Mouse (Mus musculus) liver, embryonic 13.5 days (tissue): Measurements from ENCODE around the gene Glipr1l2. TPM values are rescaled to one million over a fixed set of nuclear protein-coding genes. Genes with fewer than 3 reads are reported as not detected.
A peak's percentile ranks its signal among the peaks of the same experiment; 100 is the strongest.

ENCODE experiments used
- ATAC-seq: fragments of 200-750 bp; cut with Nextera tagmentation; 2 replicates; pipeline ENCODE4 v1.8.0; 2017; ENCODE audit warnings: low read depth, mild to moderate bottlenecking, moderate number of reproducible peaks, moderate library complexity
- DNase-seq: peaks from one replicate; pipeline ENCODE4 v3.0.0; 2022
- H3K27ac ChIP-seq: fragments of 300-500 bp; sonication (generic); 2 replicates; pipeline ENCODE4 v1.5.1; 2015; ENCODE audit warnings: moderate library complexity, mild to moderate bottlenecking, inconsistent platforms
- H3K27me3 ChIP-seq: fragments of 300-500 bp; sonication (generic); 2 replicates; pipeline ENCODE4 v1.6.1; 2015; ENCODE audit warnings: mild to moderate bottlenecking, inconsistent platforms
- H3K36me3 ChIP-seq: fragments of 300-500 bp; sonication (generic); 2 replicates; pipeline ENCODE4 v1.6.1; 2015; ENCODE audit warnings: mild to moderate bottlenecking, inconsistent platforms
- H3K4me1 ChIP-seq: fragments of 300-500 bp; sonication (generic); replicated peaks from 2 replicates; pipeline ENCODE4 v1.6.1; 2015; ENCODE audit warnings: inconsistent platforms
- H3K4me2 ChIP-seq: fragments of 300-500 bp; sonication (generic); 2 replicates; pipeline ENCODE4 v1.6.1; 2015; ENCODE audit warnings: inconsistent platforms, mild to moderate bottlenecking, moderate library complexity
- H3K4me3 ChIP-seq: fragments of 300-500 bp; sonication (generic); replicated peaks from 2 replicates; pipeline ENCODE4 v1.5.1; 2015; ENCODE audit warnings: mild to moderate bottlenecking, inconsistent platforms
- H3K9ac ChIP-seq: fragments of 300-500 bp; sonication (generic); 2 replicates; pipeline ENCODE4 v1.6.1; 2015; ENCODE audit warnings: mild to moderate bottlenecking, inconsistent platforms
- H3K9me3 ChIP-seq: fragments of 300-500 bp; sonication (generic); replicated peaks from 2 replicates; pipeline ENCODE4 v1.6.1; 2016; ENCODE audit warnings: inconsistent platforms
- WGBS: fragments of 180-500 bp; shearing (Covaris S2); methylation state at CpG from one replicate; pipeline ENCODE4 v1.1.7; 2015; ENCODE audit not compliant: insufficient replicate concordance; 5-methylcytosine and 5-hydroxymethylcytosine counted together
- polyA plus RNA-seq: library from polyadenylated mRNA; unstranded; fragments of >200 nt; fragmentation: Nextera tagmentation; extraction: Ambion mirVana; gene quantifications from 2 replicates; pipeline ENCODE4 v1.2.1, GENCODE M21; 2015

The Glipr1l2 gene
- polyA plus RNA-seq, 1 experiment from 2014 or later, result not detected

DNA sequence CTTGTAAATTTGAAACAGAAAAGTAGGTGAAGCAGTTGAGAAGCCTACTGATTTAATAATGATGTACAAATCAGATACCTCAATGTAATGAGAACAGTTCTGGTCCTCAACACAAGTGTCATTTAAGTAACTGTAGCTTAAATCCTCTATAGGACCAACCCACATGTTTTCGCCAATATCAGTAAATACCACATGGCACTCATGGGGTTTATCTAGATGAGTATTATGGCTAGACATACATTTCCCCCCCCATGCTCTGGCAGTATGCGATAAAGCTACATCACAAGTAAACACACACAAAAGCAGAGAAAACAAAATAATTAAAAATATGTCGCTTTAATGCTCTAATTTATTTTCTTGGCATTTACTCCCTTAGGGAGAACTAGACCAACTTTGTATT, 49.0 kb downstream of the Glipr1l2 start:
- Histone ChIP-seq H3K9me3 (no peaks in the 10 kb centered on the region), H3K36me3 (no peaks in the 10 kb centered on the region), H3K9ac (no peak overlapping the region), H3K27me3 (no peaks in the 10 kb centered on the region), H3K27ac (no peak overlapping the region), H3K4me1 (no peaks in the 10 kb centered on the region), H3K4me2 (no peak overlapping the region), H3K4me3 (no peak overlapping the region)
- WGBS, result 62% methylated on average over 3 of the region's 3 CpGs
- DNase-seq, result no peak
- peak; percentile 78 for ATAC-seq

DNA sequence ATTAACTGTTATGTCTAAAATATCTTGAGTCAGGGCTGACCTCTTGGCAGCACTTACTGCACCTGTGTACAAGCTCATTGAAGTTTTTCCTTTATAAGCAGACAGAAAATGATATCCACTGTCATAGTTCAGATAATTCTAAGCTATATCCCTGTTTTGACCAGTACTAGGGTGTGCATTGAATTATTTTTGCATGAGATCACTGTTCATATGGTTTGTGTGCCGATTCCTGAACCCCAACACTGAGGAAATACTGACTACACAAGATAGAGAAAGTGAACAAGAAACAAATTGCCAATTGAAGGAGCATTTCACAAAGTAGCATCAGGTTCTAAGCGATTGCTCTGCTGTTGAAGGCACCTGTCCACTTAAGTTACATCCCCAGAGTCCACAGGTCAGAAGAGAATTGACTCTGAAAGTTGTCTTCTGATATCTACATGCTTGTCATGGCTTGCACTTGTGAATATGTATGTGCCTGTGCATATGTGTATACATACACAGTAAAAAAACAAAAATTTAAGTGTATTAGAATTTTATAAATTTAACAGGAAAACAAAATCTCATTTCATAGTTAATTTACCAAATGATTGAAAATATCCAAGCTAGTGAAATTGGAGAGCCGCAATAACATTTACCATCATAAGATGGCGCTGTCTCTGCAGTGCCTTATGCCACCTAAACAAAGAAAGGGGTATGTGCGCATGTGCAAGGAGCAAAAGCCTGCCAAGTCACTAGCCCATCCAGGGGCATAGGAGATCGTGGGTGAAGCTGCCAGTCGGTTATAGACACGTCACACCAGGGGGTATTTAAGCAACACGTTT, 55.1 kb downstream of the Glipr1l2 start:
- no peaks in the 10 kb centered on the region for H3K36me3 ChIP-seq
- peak overlapping the region; percentile 46 for H3K4me2 ChIP-seq
- ATAC-seq (peak; percentile 72; the same call in 1 of the 2 replicates), DNase-seq (peak; percentile 46)
- H3K27ac ChIP-seq, result no peak overlapping the region
- H3K4me3 ChIP-seq, result peak overlapping the region; percentile 31
- no peaks in the 10 kb centered on the region for H3K27me3 ChIP-seq
- H3K4me1 ChIP-seq, result no peaks in the 10 kb centered on the region
- WGBS, result 14% methylated on average over 9 of the region's 9 CpGs
- no peaks in the 10 kb centered on the region for H3K9me3 ChIP-seq
- no peak overlapping the region for H3K9ac ChIP-seq

DNA sequence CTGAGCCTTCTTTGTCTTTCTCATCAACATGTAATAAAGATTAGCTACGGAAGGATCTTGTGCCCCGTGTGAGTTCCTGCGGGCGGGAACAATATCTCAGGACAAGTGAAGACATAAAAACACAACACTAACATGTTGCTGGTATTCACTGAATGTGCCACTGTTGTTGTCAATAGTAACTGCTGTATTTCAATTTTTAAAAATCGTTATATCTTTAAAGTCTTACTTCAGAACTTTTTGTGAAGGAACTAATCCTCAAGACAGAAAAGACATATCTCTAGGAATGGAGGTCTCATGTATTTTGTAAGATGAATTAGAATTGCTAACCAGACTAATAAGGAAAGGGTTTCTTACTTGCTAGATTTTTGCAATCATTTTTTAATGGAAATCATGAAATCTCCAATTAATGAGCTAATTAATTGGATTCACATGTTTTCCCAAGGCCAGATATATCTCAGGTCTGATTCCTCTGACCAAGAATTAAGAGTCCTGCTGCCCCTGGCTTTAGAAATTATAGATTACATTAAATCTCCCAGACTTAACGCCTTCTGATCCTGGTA, 55.8 kb downstream of the Glipr1l2 start:
- no peaks in the 10 kb centered on the region for H3K36me3 ChIP-seq
- H3K4me3 ChIP-seq, result peak overlapping the region; percentile 31
- ATAC-seq (no peak), DNase-seq (no peak)
- H3K4me2 ChIP-seq, result peak overlapping the region; percentile 46
- H3K9ac ChIP-seq, result no peak overlapping the region
- H3K9me3 ChIP-seq, result no peaks in the 10 kb centered on the region
- H3K27ac ChIP-seq, result no peak overlapping the region
- 33% methylated on average over 6 of the region's 6 CpGs for WGBS
- H3K27me3 ChIP-seq, result no peaks in the 10 kb centered on the region
- no peaks in the 10 kb centered on the region for H3K4me1 ChIP-seq

DNA sequence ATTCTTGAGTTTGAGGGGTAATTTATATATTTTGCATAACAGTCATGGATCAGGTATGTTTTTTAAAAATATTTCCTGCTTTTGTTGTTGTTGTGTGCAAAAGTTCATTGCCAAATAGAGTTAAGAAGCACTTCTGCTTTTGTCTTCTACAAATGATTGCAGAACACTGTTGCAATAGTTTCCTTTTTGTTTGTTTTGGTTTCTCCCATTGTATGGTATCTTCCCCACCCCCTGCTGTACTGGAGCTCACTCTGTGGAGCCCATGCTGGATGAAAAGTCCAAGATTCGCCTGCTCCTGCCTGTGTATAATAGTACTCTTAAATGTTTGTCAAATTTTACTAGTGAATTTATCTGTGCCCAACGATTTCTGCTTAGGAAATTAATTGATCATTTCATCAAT, 56.7 kb downstream of the Glipr1l2 start:
- Histone ChIP-seq H3K9me3 (no peaks in the 10 kb centered on the region), H3K36me3 (no peaks in the 10 kb centered on the region), H3K4me3 (no peak overlapping the region), H3K4me2 (no peak overlapping the region), H3K4me1 (no peaks in the 10 kb centered on the region), H3K27me3 (no peaks in the 10 kb centered on the region), H3K9ac (no peak overlapping the region), H3K27ac (no peak overlapping the region)
- ATAC-seq (peak; percentile 39; the same call in 1 of the 2 replicates), DNase-seq (no peak)
- 29% methylated on average over 2 of the region's 2 CpGs for WGBS

Other genes starting within 250 kb of the Glipr1l2 start
- gene Krr1, start 110.7 kb upstream of the Glipr1l2 start, polyA plus RNA-seq, result 27.5 and 37.6 TPM in 2 replicates
- 8.6 and 8.7 TPM in 2 replicates for gene Glipr1, start 80.7 kb upstream of the Glipr1l2 start, polyA plus RNA-seq
- not detected in 2 replicates for gene Glipr1l1, start 23.2 kb upstream of the Glipr1l2 start, polyA plus RNA-seq
- gene Glipr1l3, start 77.0 kb downstream of the Glipr1l2 start, polyA plus RNA-seq, result not detected in 2 replicates
- gene Caps2, start 80.3 kb downstream of the Glipr1l2 start, polyA plus RNA-seq, result not detected in 2 replicates
- 0.06 and 0.07 TPM in 2 replicates for gene Kcnc2, start 187.8 kb downstream of the Glipr1l2 start, polyA plus RNA-seq